Mouse (Mus musculus) adrenal gland, adult 2 months (tissue): ENCODE measurements around the gene Immp1l. TPM values are rescaled to one million over a fixed set of nuclear protein-coding genes. Genes with fewer than 3 reads are reported as not detected.

Source experiments
- microRNA-seq, 2 experiments: library from miRNA; unstranded; fragments of <30 nt; microRNA quantifications; one replicate each; pipeline ENCODE4 v1.2.0; 2021
- polyA plus RNA-seq: library from polyadenylated mRNA; depleted of rRNA; stranded (reverse); fragments of >200 nt; gene quantifications from 2 replicates; pipeline ENCODE4 v1.2.3, GENCODE M21; 2012; rRNA removed
- total RNA-seq, 2 experiments: library from RNA; stranded (reverse); gene quantifications; 2 replicates each; pipeline ENCODE4 v1.2.3; 2021

Immp1l gene
- total and polyA plus RNA-seq, 3 experiments = 1.4 to 52.7 (median 46.4) TPM

Small RNA genes lying within 50 kb of the gene (microRNA-seq; reads per million reads assigned to microRNA genes)
- gene Gm22002 = 0 reads per million in 2 experiments

Other genes starting within 250 kb of the Immp1l start
- gene Pax6, start 235.7 kb upstream of the Immp1l start, total RNA-seq = not detected
- not detected in 2 replicates for gene Pax6, start 235.7 kb upstream of the Immp1l start, polyA plus RNA-seq
- gene Elp4, start 74 bp upstream of the Immp1l start, total RNA-seq = 10 to 100 TPM; 12.9 to 17.1 TPM
- gene Elp4, start 74 bp upstream of the Immp1l start, polyA plus RNA-seq = 12.6 and 16.9 TPM in 2 replicates
- 10 to 100 TPM; 17.7 to 22.0 TPM for gene Dnajc24, start 98.9 kb downstream of the Immp1l start, total RNA-seq
- gene Dnajc24, start 98.9 kb downstream of the Immp1l start, polyA plus RNA-seq = 10.5 and 10.8 TPM in 2 replicates